Comparison of ENCODE assay signal across 22 mouse cellular contexts in genomic region chr9:89523705-89524104, GRCm38 (mm10).
DNase-seq lines count a peak whose midpoint lies in the region; ATAC-seq and TF ChIP-seq lines count a peak whose summit lies in the region.
"Had no signal": no experiment of that assay in that cellular context is flagged by ENCODE, and none has a peak within 500 bp of the region (broad histone marks: within the 10 kb centered on the region; RNA-seq: fewer than 3 reads in every experiment).

No protein-coding gene starts in this region.

- no peaks in the 10 kb centered on the region for H3K4me1 ChIP-seq in hindbrain, postnatal 0 days (ENCODE audit: insufficient read depth, low read length)
- no peaks in the 10 kb centered on the region for H3K4me1 ChIP-seq in hindbrain, embryonic 12.5 days
- no peaks in the 10 kb centered on the region for H3K4me1 ChIP-seq in midbrain, postnatal 0 days (ENCODE audit: insufficient read depth, low read length)
- H3K4me1 ChIP-seq in midbrain, embryonic 11.5 days (ENCODE audit: control insufficient read depth, insufficient read depth, low read length), result no peaks in the 10 kb centered on the region
- H3K4me1 ChIP-seq in heart, embryonic 12.5 days (replicated peaks), result no peaks in the 10 kb centered on the region
- H3K4me1 ChIP-seq: embryonic facial prominence, embryonic 13.5 days; forebrain, embryonic 12.5 days had no signal

- H3K36me3 ChIP-seq in hindbrain, postnatal 0 days (ENCODE audit: insufficient read depth, low read length), result no peaks in the 10 kb centered on the region
- H3K36me3 ChIP-seq in hindbrain, embryonic 12.5 days, result no peaks in the 10 kb centered on the region
- no peaks in the 10 kb centered on the region for H3K36me3 ChIP-seq in midbrain, postnatal 0 days (ENCODE audit: insufficient read depth, low read length)
- no peaks in the 10 kb centered on the region for H3K36me3 ChIP-seq in midbrain, embryonic 11.5 days (ENCODE audit: control insufficient read depth, insufficient read depth, low read length)
- H3K36me3 ChIP-seq in heart, embryonic 12.5 days, result no peaks in the 10 kb centered on the region
- H3K36me3 ChIP-seq: embryonic facial prominence, embryonic 13.5 days; forebrain, embryonic 12.5 days; G1E had no signal

- H3K4me3 ChIP-seq in hindbrain, postnatal 0 days (ENCODE audit: low read length), result no peak overlapping the region
- H3K4me3 ChIP-seq in hindbrain, embryonic 12.5 days, result no peak overlapping the region
- H3K4me3 ChIP-seq in midbrain, postnatal 0 days (ENCODE audit: low read depth, low read length), result no peak overlapping the region
- H3K4me3 ChIP-seq in midbrain, embryonic 11.5 days (ENCODE audit: low read depth, low read length), result no peak overlapping the region
- H3K4me3 ChIP-seq in heart, embryonic 12.5 days, result no peak overlapping the region
- H3K4me3 ChIP-seq: embryonic facial prominence, embryonic 13.5 days; forebrain, embryonic 12.5 days had no signal

- peak; percentile 25 to 34 for DNase-seq in cerebellum, postnatal 10 days
- DNase-seq in cerebellum, adult 8-10 months, result no peak
- DNase-seq in hindbrain, postnatal 0 days (ENCODE audit: low spot score), result peak; percentile 46
- peak; percentile 53 for DNase-seq in midbrain, postnatal 0 days (ENCODE audit: low spot score)
- no peak for DNase-seq in midbrain, embryonic 11.5 days (ENCODE audit: low spot score, missing footprints)
- DNase-seq: adrenal gland, adult 8-10 months; adrenal gland, postnatal 36 days; B cell, adult 2 months; cerebellum, adult 11 months; cerebellum, adult 9-10 months; cerebellum, postnatal 36 days; gastrocnemius, postnatal 10 days; heart, adult 18-20 months; heart, postnatal 36 days had no signal

- no peak overlapping the region for H3K9ac ChIP-seq in hindbrain, postnatal 0 days (replicated peaks; ENCODE audit: low read length)
- no peak overlapping the region for H3K9ac ChIP-seq in hindbrain, embryonic 12.5 days
- H3K9ac ChIP-seq in midbrain, postnatal 0 days (replicated peaks; ENCODE audit: low read length, poor library complexity, severe bottlenecking), result no peak overlapping the region
- no peak overlapping the region for H3K9ac ChIP-seq in midbrain, embryonic 11.5 days (ENCODE audit: low read length)
- H3K9ac ChIP-seq in heart, embryonic 12.5 days, result no peak overlapping the region
- H3K9ac ChIP-seq: embryonic facial prominence, embryonic 13.5 days; forebrain, embryonic 12.5 days had no signal

- H3K27me3 ChIP-seq in hindbrain, postnatal 0 days (ENCODE audit: insufficient read depth, low read length), result no peaks in the 10 kb centered on the region
- H3K27me3 ChIP-seq in hindbrain, embryonic 12.5 days, result no peaks in the 10 kb centered on the region
- H3K27me3 ChIP-seq in midbrain, postnatal 0 days (ENCODE audit: insufficient read depth, low read length), result no peaks in the 10 kb centered on the region
- no peaks in the 10 kb centered on the region for H3K27me3 ChIP-seq in midbrain, embryonic 11.5 days (ENCODE audit: control insufficient read depth, insufficient read depth, low read length)
- H3K27me3 ChIP-seq in heart, embryonic 12.5 days (replicated peaks), result no peaks in the 10 kb centered on the region
- H3K27me3 ChIP-seq: embryonic facial prominence, embryonic 13.5 days; forebrain, embryonic 12.5 days had no signal

- WGBS in hindbrain, postnatal 0 days, result 55% methylated on average over 3 of the region's 3 CpGs
- WGBS in hindbrain, embryonic 12.5 days, result 70% methylated on average over 3 of the region's 3 CpGs
- 60% methylated on average over 3 of the region's 3 CpGs for WGBS in midbrain, postnatal 0 days
- WGBS in midbrain, embryonic 11.5 days, result 68% methylated on average over 3 of the region's 3 CpGs
- WGBS in heart, embryonic 12.5 days, result 74% methylated on average over 3 of the region's 3 CpGs

- peak; percentile 69 for ATAC-seq in hindbrain, postnatal 0 days
- no peak for ATAC-seq in hindbrain, embryonic 12.5 days (ENCODE audit: low FRiP score)
- peak; percentile 39; the same call in 1 of the 2 replicates for ATAC-seq in midbrain, postnatal 0 days (ENCODE audit: low FRiP score)
- ATAC-seq in midbrain, embryonic 11.5 days (ENCODE audit: low FRiP score), result no peak
- no peak for ATAC-seq in heart, embryonic 12.5 days (ENCODE audit: insufficient number of reproducible peaks, low FRiP score)
- ATAC-seq: CD4-positive, CD25-positive, alpha-beta regulatory T cell, adult 4 months; forebrain, embryonic 16.5 days had no signal

- no peak overlapping the region for H3K4me2 ChIP-seq in hindbrain, postnatal 0 days (ENCODE audit: low read depth, low read length)
- no peak overlapping the region for H3K4me2 ChIP-seq in hindbrain, embryonic 12.5 days (replicated peaks)
- H3K4me2 ChIP-seq in midbrain, postnatal 0 days (ENCODE audit: low read depth, low read length, poor library complexity, severe bottlenecking), result no peak overlapping the region
- no peak overlapping the region for H3K4me2 ChIP-seq in midbrain, embryonic 11.5 days
- no peak overlapping the region for H3K4me2 ChIP-seq in heart, embryonic 12.5 days
- H3K4me2 ChIP-seq: embryonic facial prominence, embryonic 13.5 days; forebrain, embryonic 12.5 days; heart, embryonic 11.5 days had no signal

- H3K9me3 ChIP-seq in hindbrain, postnatal 0 days (ENCODE audit: low read length), result no peaks in the 10 kb centered on the region
- no peaks in the 10 kb centered on the region for H3K9me3 ChIP-seq in hindbrain, embryonic 12.5 days (replicated peaks)
- no peaks in the 10 kb centered on the region for H3K9me3 ChIP-seq in midbrain, postnatal 0 days (ENCODE audit: low read length)
- H3K9me3 ChIP-seq in midbrain, embryonic 11.5 days (ENCODE audit: control insufficient read depth, low read length), result no peaks in the 10 kb centered on the region
- no peaks in the 10 kb centered on the region for H3K9me3 ChIP-seq in heart, embryonic 12.5 days (replicated peaks)
- H3K9me3 ChIP-seq: embryonic facial prominence, embryonic 13.5 days; forebrain, embryonic 12.5 days had no signal

- no peak for TF ChIP-seq CTCF in hindbrain, postnatal 0 days (IDR thresholded peaks at IDR 0.05; ENCODE audit: low read depth)
- TF ChIP-seq CTCF in midbrain, postnatal 0 days (IDR thresholded peaks at IDR 0.05), result no peak

- H3K27ac ChIP-seq in hindbrain, postnatal 0 days, result no peak overlapping the region
- no peak overlapping the region for H3K27ac ChIP-seq in hindbrain, embryonic 12.5 days
- no peak overlapping the region for H3K27ac ChIP-seq in midbrain, postnatal 0 days (ENCODE audit: low read depth, low read length)
- H3K27ac ChIP-seq in midbrain, embryonic 11.5 days (ENCODE audit: low read depth, low read length), result no peak overlapping the region
- no peak overlapping the region for H3K27ac ChIP-seq in heart, embryonic 12.5 days (ENCODE audit: poor library complexity, severe bottlenecking)
- H3K27ac ChIP-seq: embryonic facial prominence, embryonic 13.5 days; forebrain, embryonic 12.5 days had no signal

Comparison
In these comparisons a context has a peak if more than half of its experiments do, and no peak if none do; other contexts are left out.
1. DNase-seq: peak in cerebellum, postnatal 10 days (2 of 2), hindbrain, postnatal 0 days (single experiment) and midbrain, postnatal 0 days (single experiment); none in cerebellum, adult 8-10 months (single experiment) and midbrain, embryonic 11.5 days (single experiment).
2. ATAC-seq: peak in hindbrain, postnatal 0 days (single experiment) and midbrain, postnatal 0 days (single experiment); none in hindbrain, embryonic 12.5 days (single experiment), midbrain, embryonic 11.5 days (single experiment) and heart, embryonic 12.5 days (single experiment).